Mouse (Mus musculus) kidney, adult 11 months (tissue): ENCODE measurements around the gene Xbp1.

Source experiments
- DNase-seq: peaks from one replicate; pipeline ENCODE4 v3.0.0; 2022

Gene Xbp1

GRCm38 (mm10) chr11:5573821-5574220 is 53.4 kb downstream of the Xbp1 start:
- DNase-seq = no peak

- DNase-seq = no peak
Measured at GRCm38 (mm10) chr11:5575046-5575445, 54.6 kb downstream of the Xbp1 start.
